Mouse (Mus musculus) brain, embryonic 14.5 days (tissue): ENCODE data around the gene Fkbpl.

Experiments
- CTCF ChIP-seq: fragments of 200-500 bp; IDR thresholded peaks from 2 replicates; pipeline ENCODE4 v1.5.1; 2012; ENCODE audit warnings: inconsistent platforms, mild to moderate bottlenecking, moderate library complexity, borderline replicate concordance; ENCODE audit not compliant: insufficient read depth, insufficient read length; ENCODE audit errors: extremely low read depth
- POLR2A ChIP-seq: fragments of 200-500 bp; IDR thresholded peaks from 2 replicates; pipeline ENCODE4 v1.6.1; 2012; ENCODE audit warnings: mild to moderate bottlenecking, inconsistent platforms, borderline replicate concordance; ENCODE audit not compliant: poor library complexity, insufficient read depth, insufficient read length, severe bottlenecking; ENCODE audit errors: extremely low read depth

GRCm38 (mm10) chr17:34628644-34628967 lies 16.0 kb upstream of the Fkbpl start:
- TF ChIP-seq CTCF (no peak), POLR2A (no peak)
